Mouse (Mus musculus) adrenal gland, postnatal 4 days (tissue): ENCODE results near the gene Smarcc2. TPM values are rescaled to one million over a fixed set of nuclear protein-coding genes. Genes with fewer than 3 reads are reported as not detected.

Experiments used
- DNase-seq, 2 experiments: peaks; one replicate each; pipeline ENCODE4 v3.0.0; 2021 to 2022; ENCODE audit warnings: low spot score in 2 of 2, mixed read lengths in 2 of 2
- long read RNA-seq, 2 experiments: library from polyadenylated mRNA; stranded (forward); transcript quantifications; one replicate each; pipeline ENCODE4 v2.0.0; 2021
- total RNA-seq, 2 experiments: library from RNA; stranded (reverse); gene quantifications; 2 replicates each; pipeline ENCODE4 v1.2.3; 2021

The Smarcc2 gene
- total RNA-seq = 100 to 1,000 TPM; 138 to 157 TPM
- long read RNA-seq, experiment 1, full-length matches to known transcripts = 19 of 69 reads
- long read RNA-seq, experiment 1, partial matches to known transcripts = 28 of 69 reads
- long read RNA-seq, experiment 1, other reads (novel, unspliced or antisense) = 22 of 69 reads
- long read RNA-seq, experiment 2, full-length matches to known transcripts = 19 of 64 reads
- long read RNA-seq, experiment 2, partial matches to known transcripts = 22 of 64 reads
- long read RNA-seq, experiment 2, other reads (novel, unspliced or antisense) = 23 of 64 reads

- DNase-seq = peak; percentile 67 to 73
These were observed at the start of gene Smarcc2 for GRCm38 (mm10) chr10:128458719-128459408. Smarcc2 (plus strand) TSS chr10:128459248.

- DNase-seq = peak; percentile 93 to 94
These were observed 49.1 kb upstream of the Smarcc2 start for GRCm38 (mm10) chr10:128409692-128410559.

GRCm38 (mm10) chr10:128410560-128410845 lies 48.5 kb upstream of the Smarcc2 start:
- DNase-seq = no peak

GRCm38 (mm10) chr10:128411211-128412054 lies 47.6 kb upstream of the Smarcc2 start, which contains the start of the genes Nabp2 and Rnf41:
Nabp2 (minus strand) TSS chr10:128411492.
Rnf41 (plus strand) TSS chr10:128411657.
- DNase-seq = peak; percentile 92 to 96

- DNase-seq = no peak
These were observed 47.0 kb upstream of the Smarcc2 start for GRCm38 (mm10) chr10:128412055-128412381.

GRCm38 (mm10) chr10:128412558-128412957 lies 46.5 kb upstream of the Smarcc2 start:
- no peak for DNase-seq

GRCm38 (mm10) chr10:128413076-128413475 lies 46.0 kb upstream of the Smarcc2 start:
- DNase-seq = no peak

- no peak for DNase-seq
These were observed 44.2 kb upstream of the Smarcc2 start for GRCm38 (mm10) chr10:128414848-128415247.

- DNase-seq = no peak
These were observed 36.6 kb upstream of the Smarcc2 start for GRCm38 (mm10) chr10:128422426-128422825.

- DNase-seq = no peak
These were observed 34.4 kb upstream of the Smarcc2 start for GRCm38 (mm10) chr10:128424604-128425003.

GRCm38 (mm10) chr10:128425260-128425659 lies 33.8 kb upstream of the Smarcc2 start:
- DNase-seq = no peak

GRCm38 (mm10) chr10:128429052-128429451 lies 30.0 kb upstream of the Smarcc2 start:
- no peak for DNase-seq

- DNase-seq = no peak
These were observed 29.6 kb upstream of the Smarcc2 start for GRCm38 (mm10) chr10:128429454-128429853.

- no peak for DNase-seq
These were observed 25.6 kb upstream of the Smarcc2 start for GRCm38 (mm10) chr10:128433417-128433816.

- DNase-seq = no peak
These were observed 24.4 kb upstream of the Smarcc2 start for GRCm38 (mm10) chr10:128434681-128435080.

- DNase-seq = peak in 1 of 2 experiments; percentile 49
These were observed 23.7 kb upstream of the Smarcc2 start for GRCm38 (mm10) chr10:128435186-128435823.

- no peak for DNase-seq
These were observed 23.2 kb upstream of the Smarcc2 start for GRCm38 (mm10) chr10:128435873-128436272.

GRCm38 (mm10) chr10:128436376-128436775 lies 22.7 kb upstream of the Smarcc2 start:
- no peak for DNase-seq

GRCm38 (mm10) chr10:128438675-128439279 lies 20.3 kb upstream of the Smarcc2 start:
- DNase-seq = no peak

GRCm38 (mm10) chr10:128440407-128440806 lies 18.6 kb upstream of the Smarcc2 start:
- DNase-seq = no peak
